Mouse (Mus musculus): ENCODE measurements around the gene Vcp.

GRCm38 (mm10) chr4:42998022-42998421 lies 2.3 kb downstream of the Vcp start:
- TF ChIP-seq CTCF (IDR thresholded peaks at IDR 0.05) (no peak), POLR2A (IDR thresholded peaks at IDR 0.05; ENCODE audit: insufficient read depth, low read depth, low read length) (no peak)

All from heart, adult 2 months (tissue).